Mouse (Mus musculus): ENCODE measurements around the gene Tdpoz2. TPM values are rescaled to one million over a fixed set of nuclear protein-coding genes. Genes with fewer than 3 reads are reported as not detected.
"Not testable (repeated sequence)": the region's sequence is repeated elsewhere in the genome, so short reads cannot be mapped to it uniquely, and the experiment has no call there.

Tdpoz2 gene
- total RNA-seq (2012; rRNA removed) (not detected in 2 replicates), total RNA-seq (2014; rRNA removed) (not detected in 2 replicates), polyA plus RNA-seq (2012; ENCODE audit: insufficient read length, low read depth) (not detected in 2 replicates)

DNA sequence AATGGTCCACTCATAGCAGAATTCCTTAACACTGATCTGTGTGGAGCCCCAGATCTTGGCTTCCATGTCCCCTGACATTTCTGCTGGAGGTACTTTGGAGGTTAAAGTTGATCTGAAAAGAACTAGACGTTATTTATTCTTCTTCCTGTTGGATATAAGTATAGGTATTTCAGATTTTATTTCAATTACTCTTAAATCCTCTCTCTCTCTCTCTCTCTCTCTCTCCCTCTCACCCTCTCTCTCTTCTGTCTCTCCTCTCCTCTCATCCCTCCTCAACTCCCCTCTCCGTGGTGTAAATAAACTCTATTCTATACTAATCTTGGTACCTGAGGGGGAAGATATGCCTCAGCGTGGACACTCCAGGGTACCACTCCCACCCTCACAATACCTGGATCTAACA, at the start of gene Tdpoz2:
Gene Tdpoz2, minus strand, starts transcription at position 101 of the 400 bp plus-strand sequence.
- Histone ChIP-seq H3K79me2 (replicated peaks; ENCODE audit: control insufficient read depth, extremely low read depth, insufficient read depth, poor library complexity, severe bottlenecking) (no peaks in the 10 kb centered on the region), H3K4me3 (replicated peaks in 1 of 3; ENCODE audit: low read depth in 2 of 3, low read length in 2 of 3, poor library complexity in 1 of 3) (no peak within 1 kb of the TSS), H3K4me2 (ENCODE audit: insufficient read depth, low read depth, poor library complexity, severe bottlenecking) (no peak within 1 kb of the TSS), H3K9me3 (replicated peaks; ENCODE audit: low read length) (no peaks in the 10 kb centered on the region), H3K36me3 (replicated peaks in 1 of 2; ENCODE audit: control insufficient read depth in 1 of 2, insufficient read depth in 1 of 2, low read length in 1 of 2) (no peaks in the 10 kb centered on the region), H3K27ac (ENCODE audit: insufficient read depth, low read depth) (no peak within 1 kb of the TSS), H3K4me1 (ENCODE audit: control insufficient read depth in 1 of 2, insufficient read depth in 2 of 2) (no peaks in the 10 kb centered on the region), H3K9ac (ENCODE audit: insufficient read depth, low read depth) (no peak within 1 kb of the TSS), H3K27me3 (replicated peaks) (no peaks in the 10 kb centered on the region)
- dilution Hi-C loops (cut with MboI; ENCODE audit: extremely low pct_ligation_motif_present, extremely low pct_unique_long_range_greater_than_20kb, low sequenced_read_pairs) (no loop called here), in situ Hi-C loops (cut with MboI; ENCODE audit: low pct_ligation_motif_present, low pct_unique_long_range_greater_than_20kb, low sequenced_read_pairs) (no loop called here)
- TF ChIP-seq JUN (IDR thresholded peaks at IDR 0.05; ENCODE audit: insufficient read depth, low read depth, low read length), result no peak
- no peak for TF ChIP-seq SIN3A (IDR thresholded peaks at IDR 0.05; ENCODE audit: low read length)
- no peak for TF ChIP-seq POLR2A (IDR thresholded peaks at IDR 0.05; ENCODE audit: low read depth, low read length)
- no peak for TF ChIP-seq RAD21 (IDR thresholded peaks at IDR 0.05; ENCODE audit: low read depth, low read length)
- no peak for TF ChIP-seq IRF4 (IDR thresholded peaks at IDR 0.05; ENCODE audit: low read depth, low read length)
- no peak for TF ChIP-seq E2F4 (IDR thresholded peaks at IDR 0.05; ENCODE audit: insufficient replicate concordance, low read depth, low read length)
- TF ChIP-seq JUND (conservative IDR thresholded peaks at IDR 0.05; ENCODE audit: low read depth, low read length), result no peak
- TF ChIP-seq GABPA (IDR thresholded peaks at IDR 0.05; ENCODE audit: insufficient replicate concordance, low read depth, low read length), result no peak
- TF ChIP-seq ZKSCAN1 (IDR thresholded peaks at IDR 0.05; ENCODE audit: borderline replicate concordance, low read depth, low read length), result no peak
- TF ChIP-seq USF2 (conservative IDR thresholded peaks at IDR 0.05; ENCODE audit: low read depth, low read length), result no peak
- TF ChIP-seq BHLHE40 (IDR thresholded peaks at IDR 0.05; ENCODE audit: low read depth, low read length), result no peak
- TF ChIP-seq ELF1 (IDR thresholded peaks at IDR 0.05; ENCODE audit: low read depth, low read length), result no peak
- TF ChIP-seq MAFK (IDR thresholded peaks at IDR 0.05; ENCODE audit: insufficient replicate concordance, low read length), result no peak
- no peak for TF ChIP-seq HCFC1 (IDR thresholded peaks at IDR 0.05; ENCODE audit: low read depth, low read length)
- no peak for DNase-seq (ENCODE audit: extremely low read depth)

DNA sequence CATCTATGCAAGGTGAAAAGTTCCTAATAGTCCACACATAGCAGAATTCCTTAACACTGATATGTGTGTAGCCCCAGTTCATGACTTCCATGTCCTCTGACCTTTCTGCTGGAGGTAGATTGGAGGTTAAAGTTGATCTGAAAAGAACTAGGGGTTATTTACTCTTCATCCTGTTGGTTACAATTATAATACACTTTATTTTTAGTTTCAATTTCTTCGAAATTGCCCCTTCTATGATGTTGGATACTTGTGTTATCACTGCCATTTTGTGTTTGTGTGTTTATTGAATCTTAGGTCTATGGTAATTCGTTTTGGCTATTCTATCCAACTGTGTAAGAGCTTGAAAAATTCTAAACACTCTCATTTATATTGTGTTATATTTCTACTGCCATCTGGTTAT, 40.5 kb upstream of the Tdpoz2 start, which contains the start of gene Gm37596:
Gene Gm37596, minus strand, starts transcription at position 101 of the 400 bp plus-strand sequence.
- H3K4me3 ChIP-seq (replicated peaks in 1 of 3; ENCODE audit: low read depth in 2 of 3, low read length in 2 of 3, poor library complexity in 1 of 3); H3K9ac ChIP-seq (ENCODE audit: insufficient read depth, low read depth); H3K27ac ChIP-seq (ENCODE audit: insufficient read depth, low read depth); H3K79me2 ChIP-seq (replicated peaks; ENCODE audit: control insufficient read depth, extremely low read depth, insufficient read depth, poor library complexity, severe bottlenecking); in situ Hi-C loops (cut with MboI; ENCODE audit: low pct_ligation_motif_present, low pct_unique_long_range_greater_than_20kb, low sequenced_read_pairs); H3K9me3 ChIP-seq (replicated peaks; ENCODE audit: low read length); H3K4me1 ChIP-seq (ENCODE audit: control insufficient read depth in 1 of 2, insufficient read depth in 2 of 2); H3K4me2 ChIP-seq (ENCODE audit: insufficient read depth, low read depth, poor library complexity, severe bottlenecking); H3K27me3 ChIP-seq (replicated peaks); dilution Hi-C loops (cut with MboI; ENCODE audit: extremely low pct_ligation_motif_present, extremely low pct_unique_long_range_greater_than_20kb, low sequenced_read_pairs); DNase-seq (ENCODE audit: extremely low read depth); H3K36me3 ChIP-seq (replicated peaks in 1 of 2; ENCODE audit: control insufficient read depth in 1 of 2, insufficient read depth in 1 of 2, low read length in 1 of 2): not testable (repeated sequence)

DNA sequence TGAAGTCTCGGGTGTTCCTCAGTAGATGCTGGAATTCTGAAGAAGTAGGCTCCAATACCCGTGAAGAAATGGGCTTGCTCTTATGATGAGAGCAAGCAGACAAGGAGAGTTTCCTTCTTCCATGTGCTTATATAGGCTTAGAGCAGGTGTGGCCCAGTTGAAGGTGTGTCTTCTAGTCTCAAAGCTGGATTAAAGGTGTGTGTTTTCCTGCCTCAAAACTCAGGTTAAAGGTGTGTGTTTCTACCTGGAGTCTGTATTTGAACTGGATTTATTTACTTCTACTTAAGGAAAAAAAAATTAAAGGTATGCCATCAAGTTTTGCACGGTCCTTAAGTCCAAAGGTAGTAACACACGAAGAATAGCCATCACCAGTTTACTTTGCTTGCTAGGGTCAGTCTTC, 23.7 kb upstream of the Tdpoz2 start, which contains the start of gene Tdpoz1:
Gene Tdpoz1, minus strand, starts transcription at position 101 of the 400 bp plus-strand sequence.
- dilution Hi-C loops (cut with MboI; ENCODE audit: extremely low pct_ligation_motif_present, extremely low pct_unique_long_range_greater_than_20kb, low sequenced_read_pairs), result not testable (repeated sequence)

DNA sequence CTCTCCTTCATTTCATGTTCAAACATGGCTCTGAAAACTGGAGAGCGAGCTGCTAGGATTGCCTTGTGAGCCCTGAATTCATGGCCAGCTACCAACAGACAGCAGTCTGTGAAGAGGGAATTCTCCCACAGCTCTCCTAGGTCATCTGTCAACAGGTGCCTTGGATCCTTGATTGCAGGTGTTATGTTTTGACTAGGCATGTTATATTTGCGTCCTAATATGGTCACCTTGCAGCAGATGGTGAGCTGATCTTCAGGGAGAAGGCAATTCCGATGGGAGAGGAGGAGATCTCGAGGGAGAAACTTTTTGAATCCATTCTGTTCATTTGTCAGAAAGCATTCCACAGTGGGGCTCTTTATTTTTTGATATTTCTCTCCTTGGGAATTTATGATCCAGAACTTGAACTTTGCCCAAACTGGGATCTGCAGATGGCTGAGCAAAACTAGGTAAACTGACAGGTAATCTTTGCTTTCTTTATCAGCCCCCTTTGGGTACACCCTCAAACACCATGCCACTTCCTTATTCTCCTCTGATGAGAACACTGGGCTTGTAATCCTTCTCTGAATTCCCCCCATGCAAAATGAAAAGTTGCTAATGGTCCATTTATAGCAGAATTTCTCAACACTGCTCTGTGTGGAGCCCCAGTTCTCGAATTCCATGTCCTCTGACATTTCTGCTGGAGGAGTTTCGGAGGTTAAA, 18.5 kb upstream of the Tdpoz2 start:
- dilution Hi-C loops (cut with MboI; ENCODE audit: extremely low pct_ligation_motif_present, extremely low pct_unique_long_range_greater_than_20kb, low sequenced_read_pairs); H3K27me3 ChIP-seq (replicated peaks); H3K9ac ChIP-seq (ENCODE audit: insufficient read depth, low read depth); H3K36me3 ChIP-seq (replicated peaks in 1 of 2; ENCODE audit: control insufficient read depth in 1 of 2, insufficient read depth in 1 of 2, low read length in 1 of 2); H3K4me1 ChIP-seq (ENCODE audit: control insufficient read depth in 1 of 2, insufficient read depth in 2 of 2); H3K4me2 ChIP-seq (ENCODE audit: insufficient read depth, low read depth, poor library complexity, severe bottlenecking); H3K4me3 ChIP-seq (replicated peaks in 1 of 3; ENCODE audit: low read depth in 2 of 3, low read length in 2 of 3, poor library complexity in 1 of 3); H3K9me3 ChIP-seq (replicated peaks; ENCODE audit: low read length); H3K79me2 ChIP-seq (replicated peaks; ENCODE audit: control insufficient read depth, extremely low read depth, insufficient read depth, poor library complexity, severe bottlenecking); H3K27ac ChIP-seq (ENCODE audit: insufficient read depth, low read depth); DNase-seq (ENCODE audit: extremely low read depth); in situ Hi-C loops (cut with MboI; ENCODE audit: low pct_ligation_motif_present, low pct_unique_long_range_greater_than_20kb, low sequenced_read_pairs): not testable (repeated sequence)

More for the DNA sequence above, 23.7 kb upstream of the Tdpoz2 start, which contains the start of gene Tdpoz1:
- H3K4me1 ChIP-seq (ENCODE audit: control insufficient read depth in 1 of 2, insufficient read depth in 2 of 2); H3K27ac ChIP-seq (ENCODE audit: insufficient read depth, low read depth); H3K4me3 ChIP-seq (replicated peaks in 1 of 3; ENCODE audit: low read depth in 2 of 3, low read length in 2 of 3, poor library complexity in 1 of 3); H3K9ac ChIP-seq (ENCODE audit: insufficient read depth, low read depth); H3K4me2 ChIP-seq (ENCODE audit: insufficient read depth, low read depth, poor library complexity, severe bottlenecking); H3K79me2 ChIP-seq (replicated peaks; ENCODE audit: control insufficient read depth, extremely low read depth, insufficient read depth, poor library complexity, severe bottlenecking); DNase-seq (ENCODE audit: extremely low read depth); H3K9me3 ChIP-seq (replicated peaks; ENCODE audit: low read length); H3K27me3 ChIP-seq (replicated peaks); in situ Hi-C loops (cut with MboI; ENCODE audit: low pct_ligation_motif_present, low pct_unique_long_range_greater_than_20kb, low sequenced_read_pairs); H3K36me3 ChIP-seq (replicated peaks in 1 of 2; ENCODE audit: control insufficient read depth in 1 of 2, insufficient read depth in 1 of 2, low read length in 1 of 2): not testable (repeated sequence)
